Mouse (Mus musculus) limb, embryonic 12.5 days (tissue): ENCODE data around the gene Rybp. TPM values are rescaled to one million over a fixed set of nuclear protein-coding genes. Genes with fewer than 3 reads are reported as not detected.

Experiments
- ATAC-seq: fragments of 200-750 bp; cut with Nextera tagmentation; 2 replicates; pipeline ENCODE4 v1.8.0; 2017; ENCODE audit warnings: low read depth, moderate TSS enrichment; ENCODE audit not compliant: insufficient number of reproducible peaks, insufficient read depth, low FRiP score, low TSS enrichment
- H3K27ac ChIP-seq: fragments of 300-500 bp; sonication (generic); 2 replicates; pipeline ENCODE4 v1.5.1; 2016; ENCODE audit warnings: mild to moderate bottlenecking, moderate library complexity
- H3K27me3 ChIP-seq: fragments of 300-500 bp; sonication (generic); 2 replicates; pipeline ENCODE4 v1.6.1; 2016; ENCODE audit warnings: mild to moderate bottlenecking, moderate library complexity
- H3K36me3 ChIP-seq: fragments of 300-500 bp; sonication (generic); 2 replicates; pipeline ENCODE4 v1.6.1; 2016; ENCODE audit warnings: mild to moderate bottlenecking, moderate library complexity
- H3K4me1 ChIP-seq: fragments of 300-500 bp; sonication (generic); replicated peaks from 2 replicates; pipeline ENCODE4 v1.6.1; 2016
- H3K4me2 ChIP-seq: fragments of 300-500 bp; sonication (generic); 2 replicates; pipeline ENCODE4 v1.6.1; 2016; ENCODE audit warnings: mild to moderate bottlenecking, moderate library complexity
- H3K4me3 ChIP-seq: fragments of 300-500 bp; sonication (generic); replicated peaks from 2 replicates; pipeline ENCODE4 v1.5.1; 2016; ENCODE audit warnings: mild to moderate bottlenecking
- H3K9ac ChIP-seq: fragments of 300-500 bp; sonication (generic); replicated peaks from 2 replicates; pipeline ENCODE4 v1.6.1; 2016; ENCODE audit warnings: mild to moderate bottlenecking, moderate library complexity
- H3K9me3 ChIP-seq: fragments of 300-500 bp; sonication (generic); 2 replicates; pipeline ENCODE4 v1.6.1; 2016; ENCODE audit warnings: mild to moderate bottlenecking, moderate library complexity
- WGBS: fragments of 180-500 bp; shearing (Covaris S2); methylation state at CpG from one replicate; pipeline ENCODE4 v1.1.7; 2016; 5-methylcytosine and 5-hydroxymethylcytosine counted together
- polyA plus RNA-seq: library from polyadenylated mRNA; unstranded; fragments of >200 nt; fragmentation: Nextera tagmentation; extraction: Ambion mirVana; gene quantifications from 2 replicates; pipeline ENCODE4 v1.2.1, GENCODE M21; 2016

The Rybp gene
- polyA plus RNA-seq, 1 experiment from 2014 or later, result 21.7 TPM

GRCm38 (mm10) chr6:100255411-100255810, 31.9 kb downstream of the Rybp start:
- no peak for ATAC-seq
- WGBS, result 65% methylated on average over 1 of the region's 1 CpGs

GRCm38 (mm10) chr6:100254671-100255070, 32.6 kb downstream of the Rybp start:
- Histone ChIP-seq H3K9ac (no peak overlapping the region), H3K4me2 (no peak overlapping the region), H3K4me1 (peaks cover 24% of the 10 kb centered on the region), H3K4me3 (no peak overlapping the region), H3K9me3 (no peaks in the 10 kb centered on the region), H3K27ac (no peak overlapping the region), H3K36me3 (no peaks in the 10 kb centered on the region), H3K27me3 (no peaks in the 10 kb centered on the region)
- 88% methylated on average over 1 of the region's 1 CpGs for WGBS
- ATAC-seq, result no peak

More at GRCm38 (mm10) chr6:100255411-100255810, 31.9 kb downstream of the Rybp start:
- Histone ChIP-seq H3K9me3 (no peaks in the 10 kb centered on the region), H3K9ac (no peak overlapping the region), H3K4me1 (peaks cover 24% of the 10 kb centered on the region), H3K4me2 (no peak overlapping the region), H3K36me3 (no peaks in the 10 kb centered on the region), H3K27ac (no peak overlapping the region), H3K4me3 (no peak overlapping the region), H3K27me3 (no peaks in the 10 kb centered on the region)

- Histone ChIP-seq H3K4me1 (peaks cover 22% of the 10 kb centered on the region), H3K4me2 (no peak overlapping the region), H3K27me3 (no peaks in the 10 kb centered on the region), H3K36me3 (no peaks in the 10 kb centered on the region), H3K4me3 (no peak overlapping the region), H3K27ac (no peak overlapping the region), H3K9me3 (no peaks in the 10 kb centered on the region), H3K9ac (no peak overlapping the region)
- 75% methylated on average over 3 of the region's 3 CpGs for WGBS
- no peak for ATAC-seq
Observed at GRCm38 (mm10) chr6:100244474-100244873, 42.8 kb downstream of the Rybp start.

GRCm38 (mm10) chr6:100235036-100235435, 52.2 kb downstream of the Rybp start:
- H3K9me3 ChIP-seq, result no peaks in the 10 kb centered on the region
- H3K4me3 ChIP-seq, result no peak overlapping the region
- H3K4me2 ChIP-seq, result no peak overlapping the region

GRCm38 (mm10) chr6:100233522-100233921, 53.8 kb downstream of the Rybp start:
- Histone ChIP-seq H3K4me1 (peaks cover 30% of the 10 kb centered on the region), H3K4me2 (no peak overlapping the region), H3K36me3 (peaks cover 7% of the 10 kb centered on the region), H3K27me3 (no peaks in the 10 kb centered on the region), H3K4me3 (no peak overlapping the region), H3K9ac (no peak overlapping the region), H3K9me3 (no peaks in the 10 kb centered on the region), H3K27ac (no peak overlapping the region; the same call in 1 of the 2 replicates)
- 63% methylated on average over 3 of the region's 3 CpGs for WGBS
- 0 out of 2 replicates have a peak, but pooled peaks have one; percentile 37 for ATAC-seq

More at GRCm38 (mm10) chr6:100235036-100235435, 52.2 kb downstream of the Rybp start:
- no peak overlapping the region for H3K9ac ChIP-seq
- no peaks in the 10 kb centered on the region for H3K27me3 ChIP-seq
- no peak overlapping the region for H3K27ac ChIP-seq
- H3K36me3 ChIP-seq, result peaks cover 7% of the 10 kb centered on the region
- ATAC-seq, result no peak
- H3K4me1 ChIP-seq, result peaks cover 30% of the 10 kb centered on the region

- 57% methylated on average over 4 of the region's 4 CpGs for WGBS
- Histone ChIP-seq H3K4me1 (peaks cover 30% of the 10 kb centered on the region), H3K27me3 (no peaks in the 10 kb centered on the region), H3K9ac (no peak overlapping the region), H3K4me3 (no peak overlapping the region), H3K9me3 (no peaks in the 10 kb centered on the region), H3K4me2 (no peak overlapping the region), H3K36me3 (peaks cover 9% of the 10 kb centered on the region), H3K27ac (no peak overlapping the region)
- no peak for ATAC-seq
Observed at GRCm38 (mm10) chr6:100233061-100233460, 54.2 kb downstream of the Rybp start.

GRCm38 (mm10) chr6:100226204-100226603, 61.1 kb downstream of the Rybp start:
- Histone ChIP-seq H3K9me3 (no peaks in the 10 kb centered on the region), H3K27ac (no peak overlapping the region), H3K4me2 (no peak overlapping the region), H3K4me1 (peaks cover 7% of the 10 kb centered on the region), H3K4me3 (no peak overlapping the region), H3K9ac (no peak overlapping the region), H3K36me3 (peaks cover 8% of the 10 kb centered on the region; the same call in 1 of the 2 replicates), H3K27me3 (no peaks in the 10 kb centered on the region)
- no peak for ATAC-seq
- 73% methylated on average over 2 of the region's 2 CpGs for WGBS

GRCm38 (mm10) chr6:100223932-100224331, 63.4 kb downstream of the Rybp start:
- Histone ChIP-seq H3K4me3 (no peak overlapping the region), H3K27me3 (no peaks in the 10 kb centered on the region), H3K4me2 (no peak overlapping the region), H3K36me3 (peaks cover 8% of the 10 kb centered on the region; the same call in 1 of the 2 replicates), H3K4me1 (peaks cover 30% of the 10 kb centered on the region), H3K9me3 (no peaks in the 10 kb centered on the region), H3K9ac (no peak overlapping the region), H3K27ac (no peak overlapping the region)
- 95% methylated on average over 6 of the region's 6 CpGs for WGBS
- no peak for ATAC-seq

GRCm38 (mm10) chr6:100223435-100223834, 63.9 kb downstream of the Rybp start:
- H3K9me3 ChIP-seq, result no peaks in the 10 kb centered on the region
- H3K4me1 ChIP-seq, result peaks cover 35% of the 10 kb centered on the region
- no peak for ATAC-seq
- H3K4me3 ChIP-seq, result no peak overlapping the region
- H3K27me3 ChIP-seq, result no peaks in the 10 kb centered on the region
- H3K4me2 ChIP-seq, result no peak overlapping the region
- peaks cover 8% of the 10 kb centered on the region; the same call in 1 of the 2 replicates for H3K36me3 ChIP-seq
- 85% methylated on average over 10 of the region's 10 CpGs for WGBS
- no peak overlapping the region for H3K27ac ChIP-seq
- no peak overlapping the region for H3K9ac ChIP-seq

- Histone ChIP-seq H3K27ac (no peak overlapping the region), H3K9me3 (no peaks in the 10 kb centered on the region), H3K4me3 (no peak overlapping the region), H3K36me3 (peaks cover 4% of the 10 kb centered on the region; the same call in 1 of the 2 replicates), H3K27me3 (0 out of 2 replicates have a peak, but pooled peaks cover 2% of the 10 kb centered on the region), H3K4me1 (peaks cover 40% of the 10 kb centered on the region), H3K9ac (no peak overlapping the region), H3K4me2 (no peak overlapping the region)
- ATAC-seq, result no peak
- WGBS, result 88% methylated on average over 5 of the region's 5 CpGs
Observed at GRCm38 (mm10) chr6:100222927-100223326, 64.4 kb downstream of the Rybp start.

- H3K27ac ChIP-seq, result no peak overlapping the region
- no peak overlapping the region for H3K9ac ChIP-seq
- H3K4me1 ChIP-seq, result peaks cover 50% of the 10 kb centered on the region
- H3K4me2 ChIP-seq, result no peak overlapping the region
- no peak for ATAC-seq
- WGBS, result 50% methylated on average over 4 of the region's 4 CpGs
- no peaks in the 10 kb centered on the region; the same call in 1 of the 2 replicates for H3K36me3 ChIP-seq
- H3K27me3 ChIP-seq, result 0 out of 2 replicates have a peak, but pooled peaks cover 6% of the 10 kb centered on the region
- no peaks in the 10 kb centered on the region for H3K9me3 ChIP-seq
- no peak overlapping the region for H3K4me3 ChIP-seq
Observed at GRCm38 (mm10) chr6:100221803-100222202, 65.5 kb downstream of the Rybp start.
